Mouse (Mus musculus): ENCODE data around the gene Ppp1r12b.

DNA sequence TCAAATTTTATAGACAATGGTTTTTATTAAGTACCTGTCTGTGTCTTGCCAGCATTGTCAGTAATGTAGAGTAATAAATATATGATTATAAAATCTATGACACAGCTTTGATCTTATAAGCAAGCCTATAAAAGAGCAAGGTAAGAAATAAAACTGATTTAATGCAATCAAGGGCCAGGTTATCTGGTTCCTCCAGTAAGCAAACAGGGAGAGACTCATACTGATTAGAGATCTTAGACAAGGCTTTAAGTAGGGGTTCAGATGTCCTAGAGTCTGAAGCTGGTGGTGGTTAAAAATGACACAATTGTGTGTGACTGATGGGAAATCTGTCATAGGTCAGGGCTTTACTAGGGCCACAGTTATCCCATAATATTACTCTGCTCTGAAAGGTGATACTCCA, 164.3 kb downstream of the Ppp1r12b start:
- TF ChIP-seq CTCF (IDR thresholded peaks at IDR 0.05; ENCODE audit: extremely low read depth, insufficient read depth, insufficient read length, insufficient replicate concordance) (no peak), POLR2A (IDR thresholded peaks at IDR 0.05; ENCODE audit: low read depth, low read length) (no peak)

All from spleen, adult 2 months (tissue).